Mouse (Mus musculus) E14TG2a.4 (cell line): ENCODE data around the gene Ankrd44.

Source experiments
- CTCF ChIP-seq: conservative IDR thresholded peaks from 2 replicates; pipeline ENCODE4 v1.5.1; 2014; ENCODE audit warnings: low read length
- NANOG ChIP-seq: IDR thresholded peaks from 2 replicates; pipeline ENCODE4 v1.6.1; 2014; ENCODE audit warnings: borderline replicate concordance, low read length, mixed read lengths
- POU5F1 ChIP-seq: IDR thresholded peaks from 2 replicates; pipeline ENCODE4 v1.6.1; 2014; ENCODE audit warnings: low read length, borderline replicate concordance

GRCm38 (mm10) chr1:54806116-54806850, 119.9 kb downstream of the Ankrd44 start:
- TF ChIP-seq NANOG, result no peak
- no peak for TF ChIP-seq CTCF
- TF ChIP-seq POU5F1, result no peak
